Mouse (Mus musculus): Measurements from ENCODE around the gene Cenpp. TPM values are rescaled to one million over a fixed set of nuclear protein-coding genes. Genes with fewer than 3 reads are reported as not detected.

The Cenpp gene
- polyA plus RNA-seq, 1 experiment: 11.2 TPM

DNA sequence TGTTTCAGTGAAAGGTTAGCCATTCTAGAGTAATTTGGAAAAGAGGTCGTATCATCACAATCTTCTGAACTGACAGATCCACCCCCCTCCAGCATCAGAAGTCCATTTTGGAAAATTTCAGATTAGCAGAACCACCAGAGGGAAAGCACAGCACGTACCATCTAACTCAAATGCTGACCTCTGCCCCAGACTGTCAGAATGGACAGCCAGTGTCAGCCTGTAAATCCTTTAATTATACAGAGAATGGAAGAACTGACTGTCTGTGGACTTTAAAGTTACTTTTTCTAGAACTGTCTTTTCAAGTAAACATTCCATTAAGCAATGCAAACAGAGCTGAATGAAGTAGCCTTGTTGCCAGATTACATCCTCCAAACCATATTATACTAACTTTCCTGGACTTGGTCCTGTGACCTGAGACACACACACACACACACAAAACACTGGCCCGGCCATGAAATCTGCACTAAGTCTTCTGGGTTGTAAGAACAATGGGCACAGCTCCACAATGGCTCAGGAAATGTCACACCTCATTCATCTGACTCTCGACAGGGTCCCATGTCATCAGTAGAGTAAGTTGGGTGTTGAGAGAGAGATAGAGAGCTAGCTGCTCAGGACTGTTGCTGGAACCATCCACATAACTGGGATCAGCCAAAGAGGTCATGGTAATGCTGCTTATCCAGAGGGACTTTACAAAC lies 180.5 kb downstream of the Cenpp start:
- H3K79me2 ChIP-seq (ENCODE audit: control insufficient read depth, insufficient read depth): no peaks in the 10 kb centered on the region
- no peaks in the 10 kb centered on the region for H3K36me3 ChIP-seq (ENCODE audit: control insufficient read depth, insufficient read depth)
- TF ChIP-seq CTCF (IDR thresholded peaks at IDR 0.05; ENCODE audit: control insufficient read depth, insufficient read depth, insufficient read length) (no peak), CEBPB (IDR thresholded peaks at IDR 0.05; ENCODE audit: low read depth) (no peak), MYOD1 (IDR thresholded peaks at IDR 0.05; ENCODE audit: control insufficient read depth, insufficient read length, low read depth) (no peak), MYOG (IDR thresholded peaks at IDR 0.05; ENCODE audit: control insufficient read depth, extremely low read depth, insufficient read length) (no peak), USF1 (IDR thresholded peaks at IDR 0.05; ENCODE audit: low read depth) (no peak), FOSL1 (IDR thresholded peaks at IDR 0.05; ENCODE audit: insufficient read depth, low read length, poor library complexity, severe bottlenecking) (no peak), MAX (IDR thresholded peaks at IDR 0.05) (no peak)

DNA sequence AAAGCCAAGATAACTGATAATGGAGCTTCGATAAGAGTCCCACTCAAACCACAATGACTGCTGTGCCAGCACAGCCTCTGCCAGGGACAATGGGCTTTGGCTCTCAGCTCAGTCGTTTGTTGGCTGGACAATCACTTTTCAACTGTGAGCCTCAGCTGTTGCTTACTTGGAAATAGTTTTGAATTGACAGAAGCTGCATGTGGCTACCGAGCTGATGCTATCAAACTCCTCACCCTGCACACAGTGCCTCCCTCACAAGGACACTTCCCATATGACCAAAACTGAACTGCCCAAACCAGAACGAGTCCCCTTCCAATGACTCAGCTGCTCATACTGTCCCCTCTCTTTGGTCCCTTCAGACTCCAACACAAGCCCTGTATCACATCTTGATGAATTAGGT lies 181.8 kb downstream of the Cenpp start:
- H3K79me2 ChIP-seq (ENCODE audit: control insufficient read depth, insufficient read depth): no peaks in the 10 kb centered on the region
- no peak overlapping the region for H3K4me3 ChIP-seq (ENCODE audit: insufficient read depth, poor library complexity, severe bottlenecking)
- H3ac ChIP-seq (ENCODE audit: control insufficient read depth, insufficient read length, low read depth): no peak overlapping the region
- H3K79me3 ChIP-seq (ENCODE audit: low read depth): no peaks in the 10 kb centered on the region
- H3K36me3 ChIP-seq (ENCODE audit: control insufficient read depth, insufficient read depth): no peaks in the 10 kb centered on the region
- TF ChIP-seq CEBPB (IDR thresholded peaks at IDR 0.05; ENCODE audit: low read depth): no peak
- no peak for TF ChIP-seq MYOG (IDR thresholded peaks at IDR 0.05; ENCODE audit: control insufficient read depth, extremely low read depth, insufficient read length)
- TF ChIP-seq MAX (IDR thresholded peaks at IDR 0.05): no peak
- no peak for TF ChIP-seq CTCF (IDR thresholded peaks at IDR 0.05; ENCODE audit: control insufficient read depth, insufficient read depth, insufficient read length)
- TF ChIP-seq USF1 (IDR thresholded peaks at IDR 0.05; ENCODE audit: low read depth): no peak
- H3K27me3 ChIP-seq (ENCODE audit: control insufficient read depth, insufficient read depth, insufficient read length): no peaks in the 10 kb centered on the region

More for the DNA sequence above, 180.5 kb downstream of the Cenpp start:
- no peaks in the 10 kb centered on the region for H3K79me3 ChIP-seq (ENCODE audit: low read depth)
- no peak overlapping the region for H3ac ChIP-seq (ENCODE audit: control insufficient read depth, insufficient read length, low read depth)
- no peaks in the 10 kb centered on the region for H3K27me3 ChIP-seq (ENCODE audit: control insufficient read depth, insufficient read depth, insufficient read length)
- H3K4me3 ChIP-seq (ENCODE audit: insufficient read depth, poor library complexity, severe bottlenecking): no peak overlapping the region

DNA sequence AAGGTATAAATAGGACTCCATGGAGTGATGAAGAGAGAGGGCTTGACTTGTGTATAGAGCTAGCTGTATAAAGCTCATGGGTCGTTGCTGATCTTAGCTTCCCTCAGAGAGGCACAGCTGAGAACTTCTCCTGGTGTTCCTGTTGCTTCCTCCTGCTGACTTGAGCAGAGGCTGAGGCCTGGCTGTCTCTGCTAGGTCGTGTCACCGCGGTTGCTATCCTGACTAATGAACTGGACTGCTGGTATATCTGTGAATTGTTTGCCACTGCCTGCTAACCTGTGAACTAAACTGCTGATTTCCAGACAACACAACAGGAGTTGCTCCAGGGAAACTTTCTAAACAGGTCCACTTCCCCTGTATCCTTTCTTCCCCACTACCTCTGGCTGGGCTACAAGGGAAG lies 182.3 kb downstream of the Cenpp start:
- no peaks in the 10 kb centered on the region for H3K79me2 ChIP-seq (ENCODE audit: control insufficient read depth, insufficient read depth)
- H3K36me3 ChIP-seq (ENCODE audit: control insufficient read depth, insufficient read depth): peaks cover 3% of the 10 kb centered on the region
- H3K79me3 ChIP-seq (ENCODE audit: low read depth): no peaks in the 10 kb centered on the region
- TF ChIP-seq FOSL1 (IDR thresholded peaks at IDR 0.05; ENCODE audit: insufficient read depth, low read length, poor library complexity, severe bottlenecking): no peak
- TF ChIP-seq MAX (IDR thresholded peaks at IDR 0.05): no peak
- TF ChIP-seq CTCF (IDR thresholded peaks at IDR 0.05; ENCODE audit: control insufficient read depth, insufficient read depth, insufficient read length): no peak
- no peak for TF ChIP-seq USF1 (IDR thresholded peaks at IDR 0.05; ENCODE audit: low read depth)
- TF ChIP-seq CEBPB (IDR thresholded peaks at IDR 0.05; ENCODE audit: low read depth): no peak
- TF ChIP-seq MYOG (IDR thresholded peaks at IDR 0.05; ENCODE audit: control insufficient read depth, extremely low read depth, insufficient read length): no peak
- TF ChIP-seq MYOD1 (IDR thresholded peaks at IDR 0.05; ENCODE audit: control insufficient read depth, insufficient read length, low read depth): no peak
- H3K27me3 ChIP-seq (ENCODE audit: control insufficient read depth, insufficient read depth, insufficient read length): no peaks in the 10 kb centered on the region
- H3K4me3 ChIP-seq (ENCODE audit: insufficient read depth, poor library complexity, severe bottlenecking): no peak overlapping the region
- H3ac ChIP-seq (ENCODE audit: control insufficient read depth, insufficient read length, low read depth): no peak overlapping the region

GRCm38 (mm10) chr13:49469002-49469401 lies 183.6 kb downstream of the Cenpp start:
- no peak for TF ChIP-seq USF1 (IDR thresholded peaks at IDR 0.05; ENCODE audit: low read depth)
- TF ChIP-seq CTCF (IDR thresholded peaks at IDR 0.05; ENCODE audit: control insufficient read depth, insufficient read depth, insufficient read length): no peak
- no peak for TF ChIP-seq FOSL1 (IDR thresholded peaks at IDR 0.05; ENCODE audit: insufficient read depth, low read length, poor library complexity, severe bottlenecking)
- no peak for TF ChIP-seq MAX (IDR thresholded peaks at IDR 0.05)
- TF ChIP-seq CEBPB (IDR thresholded peaks at IDR 0.05; ENCODE audit: low read depth): no peak
- TF ChIP-seq MYOG (IDR thresholded peaks at IDR 0.05; ENCODE audit: control insufficient read depth, extremely low read depth, insufficient read length): no peak
- no peak for TF ChIP-seq MYOD1 (IDR thresholded peaks at IDR 0.05; ENCODE audit: control insufficient read depth, insufficient read length, low read depth)

GRCm38 (mm10) chr13:49467585-49467984 lies 185.0 kb downstream of the Cenpp start:
- no peaks in the 10 kb centered on the region for H3K79me3 ChIP-seq (ENCODE audit: low read depth)
- no peaks in the 10 kb centered on the region for H3K27me3 ChIP-seq (ENCODE audit: control insufficient read depth, insufficient read depth, insufficient read length)
- peaks cover 19% of the 10 kb centered on the region for H3K36me3 ChIP-seq (ENCODE audit: control insufficient read depth, insufficient read depth)
- no peak overlapping the region for H3K4me3 ChIP-seq (ENCODE audit: insufficient read depth, poor library complexity, severe bottlenecking)
- TF ChIP-seq MYOD1 (IDR thresholded peaks at IDR 0.05; ENCODE audit: control insufficient read depth, insufficient read length, low read depth): no peak
- no peak for TF ChIP-seq CEBPB (IDR thresholded peaks at IDR 0.05; ENCODE audit: low read depth)
- no peak for TF ChIP-seq FOSL1 (IDR thresholded peaks at IDR 0.05; ENCODE audit: insufficient read depth, low read length, poor library complexity, severe bottlenecking)
- no peak for TF ChIP-seq CTCF (IDR thresholded peaks at IDR 0.05; ENCODE audit: control insufficient read depth, insufficient read depth, insufficient read length)
- H3ac ChIP-seq (ENCODE audit: control insufficient read depth, insufficient read length, low read depth): no peak overlapping the region
- H3K79me2 ChIP-seq (ENCODE audit: control insufficient read depth, insufficient read depth): no peaks in the 10 kb centered on the region

More at GRCm38 (mm10) chr13:49469002-49469401, 183.6 kb downstream of the Cenpp start:
- no peak overlapping the region for H3ac ChIP-seq (ENCODE audit: control insufficient read depth, insufficient read length, low read depth)
- H3K4me3 ChIP-seq (ENCODE audit: insufficient read depth, poor library complexity, severe bottlenecking): no peak overlapping the region
- no peaks in the 10 kb centered on the region for H3K27me3 ChIP-seq (ENCODE audit: control insufficient read depth, insufficient read depth, insufficient read length)
- no peaks in the 10 kb centered on the region for H3K79me2 ChIP-seq (ENCODE audit: control insufficient read depth, insufficient read depth)
- H3K79me3 ChIP-seq (ENCODE audit: low read depth): no peaks in the 10 kb centered on the region
- peaks cover 12% of the 10 kb centered on the region for H3K36me3 ChIP-seq (ENCODE audit: control insufficient read depth, insufficient read depth)

Measured in C2C12 (cell line).